Mouse (Mus musculus) CH12.LX (cell line): ENCODE data around the gene Bhlha15. TPM values are rescaled to one million over a fixed set of nuclear protein-coding genes. Genes with fewer than 3 reads are reported as not detected.

Experiments used
- DNase-seq: peaks from one replicate; pipeline ENCODE4 v3.0.0-alpha.2; 2013; ENCODE audit errors: extremely low read depth
- H3K27ac ChIP-seq: 2 replicates; pipeline ENCODE4 v1.5.1; 2012; ENCODE audit warnings: low read depth, mild to moderate bottlenecking, control low read depth, moderate library complexity; ENCODE audit not compliant: insufficient read depth
- H3K27me3 ChIP-seq: replicated peaks from 2 replicates; pipeline ENCODE3; 2012; ENCODE audit warnings: inconsistent platforms
- H3K36me3 ChIP-seq, 2 experiments: replicated peaks in 1 of 2; 2 replicates each; pipeline versions ENCODE3 to v1.6.1; 2012; ENCODE audit warnings: inconsistent platforms in 1 of 2, low read length in 1 of 2, mild to moderate bottlenecking in 1 of 2, mixed read lengths in 1 of 2, moderate library complexity in 1 of 2; ENCODE audit not compliant: control insufficient read depth in 1 of 2, insufficient read depth in 1 of 2
- H3K4me1 ChIP-seq, 2 experiments: 2 replicates each; pipeline ENCODE4 v1.6.1; 2012; ENCODE audit warnings: inconsistent platforms in 1 of 2, moderate library complexity in 1 of 2; ENCODE audit not compliant: insufficient read depth in 2 of 2, control insufficient read depth in 1 of 2
- H3K4me2 ChIP-seq: 2 replicates; pipeline ENCODE4 v1.6.1; 2012; ENCODE audit warnings: low read depth, mild to moderate bottlenecking, control low read depth; ENCODE audit not compliant: poor library complexity, insufficient read depth, severe bottlenecking
- H3K4me3 ChIP-seq, 3 experiments: fragments of 150-350 bp in 1 of 3; sonication (generic) in 1 of 3; replicated peaks in 1 of 3; 2 replicates each; pipeline versions ENCODE3 to v1.5.1; 2011 to 2012; ENCODE audit warnings: low read depth in 2 of 3, low read length in 2 of 3, mild to moderate bottlenecking in 2 of 3, moderate library complexity in 2 of 3, control low read depth in 1 of 3, improper control_type of control experiment in 1 of 3, inconsistent platforms in 1 of 3, mixed read lengths in 1 of 3; ENCODE audit not compliant: poor library complexity in 1 of 3
- H3K79me2 ChIP-seq: replicated peaks from 2 replicates; pipeline ENCODE4 v1.6.1; 2012; ENCODE audit warnings: mild to moderate bottlenecking, moderate library complexity; ENCODE audit not compliant: control insufficient read depth, poor library complexity, insufficient read depth, severe bottlenecking; ENCODE audit errors: extremely low read depth
- H3K9ac ChIP-seq: 2 replicates; pipeline ENCODE4 v1.6.1; 2012; ENCODE audit warnings: low read depth, mild to moderate bottlenecking, control low read depth, moderate library complexity; ENCODE audit not compliant: insufficient read depth
- H3K9me3 ChIP-seq: replicated peaks from 2 replicates; pipeline ENCODE3; 2012; ENCODE audit warnings: low read length, inconsistent platforms, mixed read lengths
- BHLHE40 ChIP-seq: IDR thresholded peaks from 2 replicates; pipeline ENCODE4 v1.6.1; 2011; ENCODE audit warnings: mild to moderate bottlenecking, low read depth, low read length, improper control_type of control experiment
- CTCF ChIP-seq, 2 experiments: IDR thresholded peaks in 1 of 2; conservative IDR thresholded peaks in 1 of 2; 2 replicates each; pipeline ENCODE4 v1.5.1; 2011 to 2012; ENCODE audit warnings: low read depth in 2 of 2, low read length in 2 of 2, improper control_type of control experiment in 1 of 2, inconsistent platforms in 1 of 2, mild to moderate bottlenecking in 1 of 2, moderate library complexity in 1 of 2
- ETS1 ChIP-seq: conservative IDR thresholded peaks from 2 replicates; pipeline ENCODE4 v1.6.1; 2012; ENCODE audit warnings: low read depth, mild to moderate bottlenecking, inconsistent platforms, low read length, improper control_type of control experiment, moderate library complexity
- HCFC1 ChIP-seq: IDR thresholded peaks from 2 replicates; pipeline ENCODE4 v1.6.1; 2012; ENCODE audit warnings: low read depth, mild to moderate bottlenecking, inconsistent platforms, low read length, improper control_type of control experiment
- IRF4 ChIP-seq: IDR thresholded peaks from 2 replicates; pipeline ENCODE4 v1.6.1; 2014; ENCODE audit warnings: low read depth, mild to moderate bottlenecking, inconsistent platforms, low read length, improper control_type of control experiment
- MAFK ChIP-seq: IDR thresholded peaks from 2 replicates; pipeline ENCODE4 v1.6.1; 2011; ENCODE audit warnings: low read length, improper control_type of control experiment; ENCODE audit not compliant: insufficient replicate concordance
- MAX ChIP-seq: IDR thresholded peaks from 2 replicates; pipeline ENCODE4 v1.6.1; 2011; ENCODE audit warnings: low read length, improper control_type of control experiment
- MEF2A ChIP-seq: IDR thresholded peaks from 2 replicates; pipeline ENCODE4 v1.6.1; 2014; ENCODE audit warnings: low read depth, mild to moderate bottlenecking, inconsistent platforms, low read length, improper control_type of control experiment, borderline replicate concordance
- NELFE ChIP-seq: IDR thresholded peaks from 2 replicates; pipeline ENCODE4 v1.6.1; 2011; ENCODE audit warnings: low read depth, low read length, improper control_type of control experiment
- NRF1 ChIP-seq: IDR thresholded peaks from 2 replicates; pipeline ENCODE4 v1.6.1; 2014; ENCODE audit warnings: low read depth, mild to moderate bottlenecking, inconsistent platforms, low read length, improper control_type of control experiment, moderate library complexity
- PAX5 ChIP-seq: IDR thresholded peaks from 2 replicates; pipeline ENCODE4 v1.6.1; 2012; ENCODE audit warnings: low read length, inconsistent platforms, mixed read lengths
- POLR2A ChIP-seq: IDR thresholded peaks from 2 replicates; pipeline ENCODE4 v1.6.1; 2011; ENCODE audit warnings: low read depth, mild to moderate bottlenecking, improper control_type of control experiment, low read length
- POLR2AphosphoS2 ChIP-seq: IDR thresholded peaks from 2 replicates; pipeline ENCODE4 v1.6.1; 2011; ENCODE audit warnings: low read depth, low read length, improper control_type of control experiment
- SIN3A ChIP-seq: IDR thresholded peaks from 2 replicates; pipeline ENCODE4 v1.6.1; 2012; ENCODE audit warnings: low read length, improper control_type of control experiment, inconsistent platforms
- SMC3 ChIP-seq: IDR thresholded peaks from 2 replicates; pipeline ENCODE4 v1.6.1; 2011; ENCODE audit warnings: low read depth, low read length, improper control_type of control experiment
- TBP ChIP-seq: conservative IDR thresholded peaks from 2 replicates; pipeline ENCODE4 v1.6.1; 2011; ENCODE audit warnings: low read depth, low read length, improper control_type of control experiment
- TCF12 ChIP-seq: IDR thresholded peaks from 2 replicates; pipeline ENCODE4 v1.6.1; 2014; ENCODE audit warnings: low read depth, mild to moderate bottlenecking, inconsistent platforms, low read length, improper control_type of control experiment
- UBTF ChIP-seq: IDR thresholded peaks from 2 replicates; pipeline ENCODE4 v1.6.1; 2012; ENCODE audit warnings: low read depth, mild to moderate bottlenecking, inconsistent platforms, low read length, improper control_type of control experiment, moderate library complexity
- ZC3H11A ChIP-seq: IDR thresholded peaks from 2 replicates; pipeline ENCODE4 v1.6.1; 2012; ENCODE audit warnings: low read depth, mild to moderate bottlenecking, inconsistent platforms, low read length, improper control_type of control experiment
- ZKSCAN1 ChIP-seq: IDR thresholded peaks from 2 replicates; pipeline ENCODE4 v1.6.1; 2012; ENCODE audit warnings: low read depth, inconsistent platforms, low read length, improper control_type of control experiment, borderline replicate concordance
- ZMIZ1 ChIP-seq: IDR thresholded peaks from 2 replicates; pipeline ENCODE4 v1.6.1; 2012; ENCODE audit warnings: low read depth, mild to moderate bottlenecking, inconsistent platforms, low read length, improper control_type of control experiment
- dilution Hi-C: fragments of 300-500 bp; cut with MboI; formaldehyde crosslinking; loops from 2 replicates; pipeline ENCODE4 v1.14.3; 2020; ENCODE audit warnings: low sequenced_read_pairs; ENCODE audit not compliant: extremely low pct_unique_long_range_greater_than_20kb, extremely low pct_ligation_motif_present
- in situ Hi-C: fragments of 300-500 bp; cut with MboI; formaldehyde crosslinking; loops from 3 replicates; pipeline ENCODE4 v1.14.3; 2019; ENCODE audit warnings: low sequenced_read_pairs, low pct_ligation_motif_present, low pct_unique_long_range_greater_than_20kb, mixed read lengths
- polyA plus RNA-seq: library from polyadenylated mRNA; unstranded; fragments of >175 nt; gene quantifications from 2 replicates; pipeline ENCODE4 v1.2.1, GENCODE M21; 2012; ENCODE audit warnings: low read depth; ENCODE audit not compliant: insufficient read length
- total RNA-seq, 2 experiments: library from RNA; depleted of rRNA; stranded (reverse); fragments of 300-350 nt in 1 of 2; fragments of >200 nt in 1 of 2; gene quantifications; 2 replicates each; pipeline ENCODE4 v1.2.3; 2012 to 2014

Gene Bhlha15
- total and polyA plus RNA-seq, 3 experiments, result 0.90 to 6.1 (median 4.0) TPM

DNA sequence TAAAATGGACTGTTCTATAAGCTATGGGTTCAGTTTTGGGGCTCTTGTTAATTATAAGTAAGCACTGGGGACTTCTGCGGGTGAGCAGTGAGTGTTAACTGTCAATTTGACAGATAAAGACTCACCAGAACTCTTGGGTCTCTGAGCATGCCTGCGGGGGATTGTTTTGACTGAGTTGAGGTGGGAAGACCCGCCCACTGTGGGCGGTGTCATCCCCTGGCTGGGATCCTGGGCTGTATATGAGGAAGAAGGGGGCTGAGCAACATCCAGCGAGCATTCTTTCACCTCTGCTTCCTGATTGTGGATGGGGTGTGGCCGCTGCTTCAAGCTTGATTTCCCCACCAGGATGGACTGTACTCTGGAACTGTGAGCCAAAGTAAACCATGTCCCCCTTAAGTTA lies 44.1 kb downstream of the Bhlha15 start:
- no peak overlapping the region for H3K9ac ChIP-seq
- dilution Hi-C loops, result no loop called here
- no peaks in the 10 kb centered on the region for H3K36me3 ChIP-seq
- no peak for TF ChIP-seq MAX
- TF ChIP-seq NRF1, result no peak
- no peak for TF ChIP-seq ZKSCAN1
- TF ChIP-seq NELFE, result no peak
- TF ChIP-seq SIN3A, result no peak
- TF ChIP-seq IRF4, result no peak
- no peak for TF ChIP-seq BHLHE40
- no peak for TF ChIP-seq TBP
- no peak for TF ChIP-seq MAFK
- no peak for TF ChIP-seq MEF2A
- TF ChIP-seq CTCF (conservative IDR thresholded peaks at IDR 0.05 in 1 of 2, IDR thresholded peaks at IDR 0.05 in 1 of 2; ENCODE audit: low read depth in 2 of 2, low read length in 2 of 2), result no peak
- TF ChIP-seq HCFC1, result no peak
- no peak for TF ChIP-seq ZMIZ1
- TF ChIP-seq SMC3, result no peak
- no peak for TF ChIP-seq POLR2AphosphoS2
- TF ChIP-seq PAX5, result no peak
- TF ChIP-seq, all 38 proteins: peak for 0
- Histone ChIP-seq H3K27ac (no peak overlapping the region), H3K4me2 (no peak overlapping the region), H3K79me2 (no peaks in the 10 kb centered on the region), H3K9me3 (peaks cover 11% of the 10 kb centered on the region), H3K4me1 (no peaks in the 10 kb centered on the region; a peak in 1 of 4 replicates), H3K4me3 (no peak overlapping the region), H3K27me3 (no peaks in the 10 kb centered on the region)
- DNase-seq, result no peak
- in situ Hi-C loops, result no loop called here

DNA sequence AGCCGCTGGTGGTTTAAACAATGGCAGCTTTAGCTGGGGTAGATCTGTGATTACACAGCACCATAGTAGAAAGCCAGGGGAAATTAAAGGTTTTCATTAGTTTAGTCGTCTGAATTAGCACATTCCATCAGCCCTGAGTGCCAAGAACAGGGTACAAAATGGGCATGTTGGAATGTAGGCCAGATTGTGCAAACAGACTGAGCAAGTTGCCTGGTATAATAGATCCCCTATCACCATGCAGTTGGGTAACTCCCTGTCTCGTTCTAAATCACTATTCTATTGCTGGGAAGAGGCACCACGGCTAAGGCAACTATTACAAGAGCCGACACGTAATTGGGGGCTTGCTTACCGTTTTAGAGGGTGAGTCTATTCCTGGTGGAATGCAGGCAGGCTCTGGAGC lies 44.6 kb downstream of the Bhlha15 start:
- TF ChIP-seq POLR2A (no peak), ETS1 (no peak), POLR2AphosphoS2 (no peak), ZC3H11A (no peak), MAX (no peak), PAX5 (no peak), UBTF (no peak), TCF12 (no peak)
- in situ Hi-C loops, result no loop called here
- H3K4me2 ChIP-seq, result no peak overlapping the region

More for the DNA sequence above, 44.6 kb downstream of the Bhlha15 start:
- no peaks in the 10 kb centered on the region; a peak in 1 of 4 replicates for H3K4me1 ChIP-seq
- H3K9me3 ChIP-seq, result peaks cover 11% of the 10 kb centered on the region
- H3K4me3 ChIP-seq, result no peak overlapping the region
- DNase-seq, result no peak
- no peaks in the 10 kb centered on the region for H3K79me2 ChIP-seq
- no peak overlapping the region for H3K9ac ChIP-seq
- dilution Hi-C loops, result no loop called here
- H3K36me3 ChIP-seq, result no peaks in the 10 kb centered on the region
- no peak overlapping the region for H3K27ac ChIP-seq
- H3K27me3 ChIP-seq, result no peaks in the 10 kb centered on the region
